Mouse (Mus musculus) hindbrain, embryonic 12.5 days (tissue): Measurements from ENCODE around the gene Atf5. TPM values are rescaled to one million over a fixed set of nuclear protein-coding genes. Genes with fewer than 3 reads are reported as not detected.

Source experiments
- ATAC-seq: fragments of 200-750 bp; cut with Nextera tagmentation; 2 replicates; pipeline ENCODE4 v1.8.0; 2017; ENCODE audit warnings: moderate TSS enrichment; ENCODE audit not compliant: low FRiP score
- H3K27ac ChIP-seq: fragments of 300-500 bp; sonication (generic); 2 replicates; pipeline ENCODE4 v1.5.1; 2016; ENCODE audit warnings: mild to moderate bottlenecking
- H3K27me3 ChIP-seq: fragments of 300-500 bp; sonication (generic); 2 replicates; pipeline ENCODE4 v1.6.1; 2016; ENCODE audit warnings: mild to moderate bottlenecking
- H3K36me3 ChIP-seq: fragments of 300-500 bp; sonication (generic); 2 replicates; pipeline ENCODE4 v1.6.1; 2016; ENCODE audit warnings: mild to moderate bottlenecking
- H3K4me1 ChIP-seq: fragments of 300-500 bp; sonication (generic); 2 replicates; pipeline ENCODE4 v1.6.1; 2016
- H3K4me2 ChIP-seq: fragments of 300-500 bp; sonication (generic); replicated peaks from 2 replicates; pipeline ENCODE4 v1.6.1; 2016; ENCODE audit warnings: mild to moderate bottlenecking
- H3K4me3 ChIP-seq: fragments of 300-500 bp; sonication (generic); 2 replicates; pipeline ENCODE4 v1.5.1; 2016; ENCODE audit warnings: mild to moderate bottlenecking
- H3K9ac ChIP-seq: fragments of 300-500 bp; sonication (generic); 2 replicates; pipeline ENCODE4 v1.6.1; 2016; ENCODE audit warnings: mild to moderate bottlenecking, moderate library complexity
- H3K9me3 ChIP-seq: fragments of 300-500 bp; sonication (generic); replicated peaks from 2 replicates; pipeline ENCODE4 v1.6.1; 2016; ENCODE audit warnings: mild to moderate bottlenecking
- WGBS: fragments of 180-500 bp; shearing (Covaris S2); methylation state at CpG from one replicate; pipeline ENCODE4 v1.1.7; 2016; 5-methylcytosine and 5-hydroxymethylcytosine counted together
- microRNA counts: library from miRNA; unstranded; fragments of <30 nt; microRNA quantifications from one replicate; lab custom pipeline; 2017
- microRNA-seq: library from miRNA; unstranded; fragments of <30 nt; microRNA quantifications from one replicate; pipeline ENCODE4, GENCODE M21; 2017
- polyA plus RNA-seq: library from polyadenylated mRNA; unstranded; fragments of >200 nt; fragmentation: Nextera tagmentation; extraction: Ambion mirVana; gene quantifications from 2 replicates; pipeline ENCODE4 v1.2.1, GENCODE M21; 2016

The Atf5 gene
- polyA plus RNA-seq, 1 experiment from 2014 or later: 3.9 TPM

DNA sequence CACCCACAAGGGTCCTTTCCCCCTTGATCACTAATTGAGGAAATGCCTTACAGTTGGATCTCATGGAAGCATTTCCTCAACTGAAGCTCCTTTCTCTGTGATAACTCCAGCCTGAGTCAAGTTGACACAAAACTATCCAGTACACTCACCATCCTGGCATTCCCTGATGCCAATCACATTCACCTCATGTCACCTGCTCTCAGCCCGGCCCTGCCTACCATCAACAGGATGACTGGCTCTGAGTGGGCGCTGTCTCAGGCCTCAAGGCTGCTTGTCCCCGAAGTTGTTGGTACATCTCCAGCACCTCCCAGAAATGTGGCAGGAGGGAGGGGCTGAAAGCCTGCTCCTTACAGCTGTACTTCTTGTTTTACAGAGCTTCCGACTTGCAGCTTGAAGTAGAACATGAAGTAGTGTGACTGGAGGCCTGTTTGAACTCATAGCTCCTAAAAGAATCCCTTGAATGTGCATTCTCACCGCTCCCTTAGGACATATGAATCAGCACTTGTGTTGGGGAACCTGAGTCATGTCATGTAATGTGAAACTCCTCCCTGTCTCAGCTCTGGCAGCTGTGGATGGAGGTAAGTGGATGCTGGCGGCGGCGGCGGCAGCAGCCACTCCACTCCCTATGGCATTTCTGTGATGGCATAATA lies 39.5 kb downstream of the Atf5 start:
- Histone ChIP-seq H3K36me3 (peaks cover 56% of the 10 kb centered on the region), H3K9ac (no peak overlapping the region), H3K4me1 (no peaks in the 10 kb centered on the region), H3K4me3 (no peak overlapping the region), H3K4me2 (no peak overlapping the region), H3K27me3 (no peaks in the 10 kb centered on the region), H3K9me3 (no peaks in the 10 kb centered on the region), H3K27ac (no peak overlapping the region)
- ATAC-seq: no peak
- WGBS: 88% methylated on average over 9 of the region's 9 CpGs

DNA sequence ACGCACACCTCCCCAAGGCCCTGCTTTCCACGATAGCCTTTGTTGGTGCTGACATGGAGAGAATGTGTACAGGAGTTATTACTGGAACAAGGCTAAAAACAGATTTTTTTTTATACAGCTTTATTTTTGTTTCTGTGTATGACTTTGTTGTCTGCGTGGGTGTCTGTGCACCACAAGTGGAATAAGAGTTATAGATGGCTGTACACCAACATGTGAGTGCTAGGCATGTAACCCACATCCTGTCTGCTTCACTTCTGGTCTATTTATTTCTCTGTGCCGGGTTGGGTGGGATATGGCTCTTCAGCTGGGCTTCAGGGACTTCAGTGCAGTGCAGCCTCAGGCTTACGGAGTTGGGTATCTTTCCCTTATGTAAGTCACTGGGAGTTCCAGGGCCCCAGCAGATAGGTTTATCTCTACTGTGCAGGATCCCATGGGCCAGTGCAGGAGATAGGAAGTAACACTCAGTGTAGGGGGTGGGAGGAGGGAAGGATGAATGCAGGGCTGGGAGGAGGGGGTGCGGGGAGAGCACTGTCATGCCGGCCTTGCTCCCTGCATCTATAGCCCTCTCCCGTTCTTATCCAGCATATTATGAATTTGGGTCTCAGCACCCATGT lies 43.8 kb downstream of the Atf5 start:
- 94% methylated on average over 8 of the region's 8 CpGs for WGBS
- H3K27me3 ChIP-seq: no peaks in the 10 kb centered on the region
- H3K9me3 ChIP-seq: no peaks in the 10 kb centered on the region
- no peak overlapping the region for H3K27ac ChIP-seq
- peaks cover 75% of the 10 kb centered on the region for H3K36me3 ChIP-seq
- H3K4me2 ChIP-seq: no peak overlapping the region
- H3K9ac ChIP-seq: no peak overlapping the region
- H3K4me1 ChIP-seq: no peaks in the 10 kb centered on the region
- no peak for ATAC-seq
- no peak overlapping the region for H3K4me3 ChIP-seq

DNA sequence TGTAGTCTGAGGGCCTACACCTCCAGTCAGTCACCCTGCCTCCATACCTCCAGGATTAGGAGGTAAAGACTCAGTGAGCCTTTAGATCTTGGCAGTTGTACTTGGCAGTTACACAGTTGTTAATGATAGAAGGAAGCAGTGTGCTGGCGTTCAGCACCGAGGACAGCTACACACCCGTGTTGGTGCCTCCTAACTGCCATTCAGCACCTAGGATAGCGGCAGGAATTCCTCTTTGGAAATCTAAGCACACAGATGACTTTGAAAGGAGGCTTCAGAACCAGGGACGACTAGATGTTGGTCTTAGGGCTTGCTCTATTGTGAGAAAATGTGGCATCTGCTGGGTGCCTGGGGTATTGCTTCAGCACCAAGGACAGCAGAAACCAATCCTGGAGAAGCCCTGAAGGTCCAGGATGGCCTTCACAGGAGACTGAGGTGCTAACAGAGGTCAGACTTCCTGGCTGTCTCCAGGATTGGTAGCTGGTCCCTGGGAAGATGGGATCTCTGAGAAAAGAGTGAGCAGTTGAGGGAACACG lies 46.3 kb downstream of the Atf5 start:
- Histone ChIP-seq H3K9ac (no peak overlapping the region), H3K4me1 (no peaks in the 10 kb centered on the region), H3K36me3 (peaks cover 74% of the 10 kb centered on the region), H3K4me2 (no peak overlapping the region), H3K4me3 (no peak overlapping the region), H3K27ac (no peak overlapping the region), H3K27me3 (no peaks in the 10 kb centered on the region), H3K9me3 (no peaks in the 10 kb centered on the region)
- no peak for ATAC-seq
- WGBS: 16% methylated on average over 6 of the region's 6 CpGs

DNA sequence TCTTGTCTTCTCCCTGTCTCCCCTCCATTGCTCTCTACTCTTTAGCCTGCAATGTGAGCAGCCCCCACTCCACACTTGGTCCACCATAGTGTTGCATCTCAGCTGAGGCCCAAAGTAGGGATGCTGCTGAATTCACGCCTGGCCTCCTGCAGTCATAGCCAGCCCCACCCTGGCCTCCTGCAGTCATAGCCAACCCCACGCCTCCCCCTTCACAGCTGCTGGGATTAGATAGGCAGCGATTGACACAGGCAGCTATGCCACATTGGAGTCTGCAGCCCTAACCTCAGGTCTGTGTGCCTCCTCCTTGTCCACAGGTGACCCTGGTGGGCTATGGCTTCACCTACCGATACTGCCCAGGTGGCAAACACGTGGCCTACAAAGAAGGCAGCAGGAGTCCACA lies 48.3 kb downstream of the Atf5 start:
- 85% methylated on average over 5 of the region's 5 CpGs for WGBS
- no peak overlapping the region for H3K27ac ChIP-seq
- no peaks in the 10 kb centered on the region for H3K4me1 ChIP-seq
- no peak overlapping the region for H3K9ac ChIP-seq
- no peaks in the 10 kb centered on the region for H3K27me3 ChIP-seq
- no peak for ATAC-seq
- H3K36me3 ChIP-seq: peaks cover 79% of the 10 kb centered on the region
- H3K4me2 ChIP-seq: no peak overlapping the region
- H3K9me3 ChIP-seq: no peaks in the 10 kb centered on the region
- no peak overlapping the region for H3K4me3 ChIP-seq

MicroRNAs within 50 kb of the gene (microRNA counts, 519-probe panel; counts per million panel counts)
- microRNA mmu-miR-707 (lab: Ali Mortazavi, UCI): 470 counts per million, percentile 58 among the panel's probes with 10 or more counts

Small RNA genes within 50 kb of the gene (microRNA-seq; reads per million reads assigned to microRNA genes)
- not detected for gene Mir707

Other genes starting within 250 kb of the Atf5 start
- gene Napsa, start 244.3 kb downstream of the Atf5 start, polyA plus RNA-seq: 0.87 and 1.2 TPM in 2 replicates
- gene Kcnc3, start 226.0 kb downstream of the Atf5 start, polyA plus RNA-seq: 3.4 and 3.8 TPM in 2 replicates
- 3.9 and 4.3 TPM in 2 replicates for gene Myh14, start 145.8 kb downstream of the Atf5 start, polyA plus RNA-seq
- not detected in 2 replicates for gene Izumo2, start 107.9 kb downstream of the Atf5 start, polyA plus RNA-seq
- 32.7 and 34.0 TPM in 2 replicates for gene Vrk3, start 68.2 kb downstream of the Atf5 start, polyA plus RNA-seq
- 2.3 and 2.8 TPM in 2 replicates for gene Zfp473, start 65.6 kb downstream of the Atf5 start, polyA plus RNA-seq
- 69.8 and 73.9 TPM in 2 replicates for gene Nup62, start 570 bp downstream of the Atf5 start, polyA plus RNA-seq
- 1.8 and 2.5 TPM in 2 replicates for gene Il4i1, start 271 bp downstream of the Atf5 start, polyA plus RNA-seq
- 99.3 and 101 TPM in 2 replicates for gene Akt1s1, start 32.3 kb upstream of the Atf5 start, polyA plus RNA-seq
- gene Tbc1d17, start 32.4 kb upstream of the Atf5 start, polyA plus RNA-seq: 103 and 110 TPM in 2 replicates
- 34.7 and 35.1 TPM in 2 replicates for gene Pnkp, start 40.5 kb upstream of the Atf5 start, polyA plus RNA-seq
- gene Ptov1, start 53.1 kb upstream of the Atf5 start, polyA plus RNA-seq: 606 and 662 TPM in 2 replicates
- gene Med25, start 76.1 kb upstream of the Atf5 start, polyA plus RNA-seq: 153 and 155 TPM in 2 replicates
- gene Fuz, start 79.4 kb upstream of the Atf5 start, polyA plus RNA-seq: 19.1 and 22.7 TPM in 2 replicates
- 103 and 107 TPM in 2 replicates for gene Ap2a1, start 112.8 kb upstream of the Atf5 start, polyA plus RNA-seq
- not detected in 2 replicates for gene Tsks, start 126.5 kb upstream of the Atf5 start, polyA plus RNA-seq
- 42.8 and 44.2 TPM in 2 replicates for gene Cpt1c, start 158.2 kb upstream of the Atf5 start, polyA plus RNA-seq
- 551 and 566 TPM in 2 replicates for gene Prmt1, start 169.9 kb upstream of the Atf5 start, polyA plus RNA-seq
- 62.7 and 74.3 TPM in 2 replicates for gene Irf3, start 181.0 kb upstream of the Atf5 start, polyA plus RNA-seq
- gene Bcl2l12, start 182.1 kb upstream of the Atf5 start, polyA plus RNA-seq: 46.7 and 46.8 TPM in 2 replicates
- gene Scaf1, start 199.7 kb upstream of the Atf5 start, polyA plus RNA-seq: 50.6 and 52.4 TPM in 2 replicates
- gene Rras, start 201.3 kb upstream of the Atf5 start, polyA plus RNA-seq: 22.6 and 23.2 TPM in 2 replicates
- 10.9 and 14.0 TPM in 2 replicates for gene Prr12, start 236.2 kb upstream of the Atf5 start, polyA plus RNA-seq
- gene Nosip, start 245.8 kb upstream of the Atf5 start, polyA plus RNA-seq: 55.9 and 60.0 TPM in 2 replicates
- 17.8 and 18.0 TPM in 2 replicates for gene Prrg2, start 246.0 kb upstream of the Atf5 start, polyA plus RNA-seq